Mouse (Mus musculus): ENCODE results near the gene Rftn1.

GRCm38 (mm10) chr17:50019090-50019489 is 171.4 kb downstream of the Rftn1 start:
- TF ChIP-seq CTCF (IDR thresholded peaks at IDR 0.05; ENCODE audit: low read depth, low read length) (no peak), POLR2A (IDR thresholded peaks at IDR 0.05; ENCODE audit: extremely low read depth, insufficient read depth, low read length) (no peak)
